Mouse (Mus musculus) brain, embryonic 14.5 days (tissue): ENCODE results near the gene Hoxd8. TPM values are rescaled to one million over a fixed set of nuclear protein-coding genes. Genes with fewer than 3 reads are reported as not detected.

Source experiments
- DNase-seq: peaks from one replicate; pipeline ENCODE4 v3.0.0-alpha.2; 2011; ENCODE audit warnings: low read depth
- CTCF ChIP-seq: fragments of 200-500 bp; IDR thresholded peaks from 2 replicates; pipeline ENCODE4 v1.5.1; 2012; ENCODE audit warnings: inconsistent platforms, mild to moderate bottlenecking, moderate library complexity, borderline replicate concordance; ENCODE audit not compliant: insufficient read depth, insufficient read length; ENCODE audit errors: extremely low read depth
- POLR2A ChIP-seq: fragments of 200-500 bp; IDR thresholded peaks from 2 replicates; pipeline ENCODE4 v1.6.1; 2012; ENCODE audit warnings: mild to moderate bottlenecking, inconsistent platforms, borderline replicate concordance; ENCODE audit not compliant: poor library complexity, insufficient read depth, insufficient read length, severe bottlenecking; ENCODE audit errors: extremely low read depth
- polyA plus RNA-seq: library from polyadenylated mRNA; depleted of rRNA; stranded (reverse); fragments of >200 nt; gene quantifications from 2 replicates; pipeline ENCODE4 v1.2.3, GENCODE M21; 2012; rRNA removed

Hoxd8 gene
- polyA plus RNA-seq, 1 experiment, result 1.6 TPM

DNA sequence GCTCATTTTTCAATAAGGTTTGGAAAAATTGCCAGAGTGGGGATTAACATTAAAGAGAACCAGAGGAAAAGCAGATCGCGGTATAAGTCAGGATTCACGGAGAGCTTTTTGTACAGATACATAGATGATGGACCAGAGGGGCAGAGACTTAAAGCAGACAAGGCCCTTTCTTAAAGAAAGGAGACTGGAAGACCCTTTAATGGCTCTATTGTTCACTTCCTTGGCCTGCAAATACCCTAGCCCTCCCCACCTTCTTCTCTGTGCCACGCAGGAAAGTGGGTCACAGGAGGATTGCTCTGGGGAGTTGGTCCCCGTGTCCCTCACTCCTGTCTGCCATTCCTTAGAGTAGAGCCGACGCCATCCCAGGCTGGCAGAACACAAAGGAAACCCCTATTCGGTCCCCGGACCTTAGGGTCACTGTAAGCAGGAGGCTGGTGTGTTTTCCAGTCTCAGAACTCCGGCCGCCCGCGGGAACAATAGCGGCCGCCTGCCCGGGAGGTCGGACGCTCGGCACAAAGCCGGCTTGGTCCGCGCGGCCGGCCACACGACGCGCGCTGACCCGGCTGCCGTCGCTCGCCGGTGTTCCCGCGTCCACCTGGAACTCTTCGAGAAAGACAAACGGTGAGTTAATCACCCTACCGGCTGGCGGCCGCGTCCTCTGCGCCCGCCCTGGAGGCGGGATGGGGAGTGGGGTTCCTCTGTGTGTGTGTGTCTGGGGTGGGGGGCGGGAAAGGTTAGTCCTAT lies 48.2 kb downstream of the Hoxd8 start:
- DNase-seq, result no peak
- TF ChIP-seq CTCF (no peak), POLR2A (no peak)

- DNase-seq, result no peak
- TF ChIP-seq POLR2A (no peak), CTCF (no peak)
Observed at GRCm38 (mm10) chr2:74753175-74753523, 48.7 kb downstream of the Hoxd8 start.

GRCm38 (mm10) chr2:74753711-74754110 lies 49.3 kb downstream of the Hoxd8 start:
- no peak for TF ChIP-seq CTCF
- no peak for TF ChIP-seq POLR2A

More at GRCm38 (mm10) chr2:74753711-74754110, 49.3 kb downstream of the Hoxd8 start:
- no peak for DNase-seq

Other genes starting within 250 kb of the Hoxd8 start
- 29.8 and 32.9 TPM in 2 replicates for gene Lnpk, start 125.2 kb upstream of the Hoxd8 start, polyA plus RNA-seq
- gene Evx2, start 45.1 kb upstream of the Hoxd8 start, polyA plus RNA-seq, result 1.7 and 4.6 TPM in 2 replicates
- 0.16 and 0.25 TPM in 2 replicates for gene Hoxd13, start 36.3 kb upstream of the Hoxd8 start, polyA plus RNA-seq
- 0.05 TPM in 1 of 2 replicates, not detected in the other for gene Hoxd12, start 29.6 kb upstream of the Hoxd8 start, polyA plus RNA-seq
- 0.05 TPM in 1 of 2 replicates, not detected in the other for gene Hoxd11, start 25.1 kb upstream of the Hoxd8 start, polyA plus RNA-seq
- gene Hoxd10, start 12.7 kb upstream of the Hoxd8 start, polyA plus RNA-seq, result 0.04 and 0.14 TPM in 2 replicates
- 0.19 and 0.36 TPM in 2 replicates for gene Hoxd9, start 6.9 kb upstream of the Hoxd8 start, polyA plus RNA-seq
- gene Hoxd3, start 7.3 kb downstream of the Hoxd8 start, polyA plus RNA-seq, result 9.6 and 47.4 TPM in 2 replicates
- 0.81 and 5.5 TPM in 2 replicates for gene Hoxd4, start 7.3 kb downstream of the Hoxd8 start, polyA plus RNA-seq
- gene Gm28230, start 22.1 kb downstream of the Hoxd8 start, polyA plus RNA-seq, result 0.44 and 1.7 TPM in 2 replicates
- 0.34 and 1.3 TPM in 2 replicates for gene Hoxd1, start 58.4 kb downstream of the Hoxd8 start, polyA plus RNA-seq
- gene Mtx2, start 121.2 kb downstream of the Hoxd8 start, polyA plus RNA-seq, result 75.7 and 84.2 TPM in 2 replicates